Mouse (Mus musculus) cerebellum, adult 2 months (tissue): Measurements from ENCODE around the gene Tnrc6b. TPM values are rescaled to one million over a fixed set of nuclear protein-coding genes. Genes with fewer than 3 reads are reported as not detected.

ENCODE experiments used
- DNase-seq, 2 experiments: peaks; one replicate each; pipeline ENCODE4 v3.0.0; 2021
- H3K27ac ChIP-seq: fragments of 200-500 bp; 2 replicates; pipeline ENCODE4 v1.5.1; 2012; ENCODE audit warnings: low read length, control low read depth, inconsistent platforms; ENCODE audit not compliant: insufficient read depth
- H3K27me3 ChIP-seq: fragments of 200-500 bp; 2 replicates; pipeline ENCODE4 v1.6.1; 2012; ENCODE audit warnings: inconsistent platforms, mild to moderate bottlenecking, low read length, moderate library complexity; ENCODE audit not compliant: control insufficient read depth, insufficient read depth
- H3K4me1 ChIP-seq: fragments of 200-500 bp; 2 replicates; pipeline ENCODE4 v1.6.1; 2011; ENCODE audit warnings: low read length; ENCODE audit not compliant: control insufficient read depth, insufficient read depth
- H3K4me3 ChIP-seq: fragments of 200-500 bp; replicated peaks from 2 replicates; pipeline ENCODE3; 2011; ENCODE audit warnings: mild to moderate bottlenecking, low read depth, low read length, control low read depth; ENCODE audit not compliant: insufficient read depth
- CTCF ChIP-seq: fragments of 200-500 bp; IDR thresholded peaks from 2 replicates; pipeline ENCODE4 v1.5.1; 2011; ENCODE audit warnings: low read depth, mild to moderate bottlenecking, control low read depth, low read length, moderate library complexity, borderline replicate concordance; ENCODE audit not compliant: insufficient read depth
- POLR2A ChIP-seq: fragments of 200-500 bp; IDR thresholded peaks from 2 replicates; pipeline ENCODE4 v1.6.1; 2011; ENCODE audit warnings: low read length, control low read depth, borderline replicate concordance; ENCODE audit not compliant: insufficient read depth
- WGBS: fragments of 180-500 bp; shearing (Covaris S2); methylation state at CpG from one replicate; pipeline ENCODE4 v1.1.7; 2018; 5-methylcytosine and 5-hydroxymethylcytosine counted together
- polyA plus RNA-seq: library from polyadenylated mRNA; depleted of rRNA; stranded (reverse); fragments of >200 nt; gene quantifications from 2 replicates; pipeline ENCODE4 v1.2.3, GENCODE M21; 2012; rRNA removed

The Tnrc6b gene
- polyA plus RNA-seq, 1 experiment, result 32.5 TPM

GRCm38 (mm10) chr15:80979611-80980010 lies 268.5 kb downstream of the Tnrc6b start:
- no peak for DNase-seq
- peaks cover 3% of the 10 kb centered on the region; the same call in 1 of the 2 replicates for H3K4me1 ChIP-seq
- WGBS, result 71% methylated on average over 4 of the region's 4 CpGs

DNA sequence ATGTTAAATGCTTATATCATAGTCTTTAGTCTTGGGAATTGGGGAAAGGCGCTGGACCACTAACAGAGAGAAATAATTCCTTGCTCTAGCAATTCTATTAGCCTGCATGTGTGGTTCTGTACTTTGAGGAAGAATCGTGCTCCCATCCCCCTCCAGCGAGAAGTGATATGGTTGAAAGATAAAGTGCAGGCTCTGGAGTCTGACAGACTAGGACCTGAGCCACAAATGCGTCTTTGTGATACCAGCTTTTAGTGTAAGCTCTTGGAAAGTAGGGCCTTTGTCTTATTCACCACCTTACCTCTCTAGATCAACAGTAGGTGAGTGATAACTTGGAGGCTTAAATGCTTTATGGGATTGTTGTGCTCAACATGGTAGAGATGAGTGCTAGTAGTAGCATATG lies 270.1 kb downstream of the Tnrc6b start:
- no peak for TF ChIP-seq POLR2A
- TF ChIP-seq CTCF, result no peak
- peaks cover 3% of the 10 kb centered on the region; the same call in 1 of the 2 replicates for H3K4me1 ChIP-seq
- no peak overlapping the region for H3K27ac ChIP-seq
- no peaks in the 10 kb centered on the region for H3K27me3 ChIP-seq
- 94% methylated on average over 4 of the region's 4 CpGs for WGBS
- no peak for DNase-seq
- H3K4me3 ChIP-seq, result no peak overlapping the region

More at GRCm38 (mm10) chr15:80979611-80980010, 268.5 kb downstream of the Tnrc6b start:
- no peak for TF ChIP-seq CTCF
- TF ChIP-seq POLR2A, result no peak
- no peak overlapping the region for H3K27ac ChIP-seq
- no peaks in the 10 kb centered on the region for H3K27me3 ChIP-seq
- H3K4me3 ChIP-seq, result no peak overlapping the region

DNA sequence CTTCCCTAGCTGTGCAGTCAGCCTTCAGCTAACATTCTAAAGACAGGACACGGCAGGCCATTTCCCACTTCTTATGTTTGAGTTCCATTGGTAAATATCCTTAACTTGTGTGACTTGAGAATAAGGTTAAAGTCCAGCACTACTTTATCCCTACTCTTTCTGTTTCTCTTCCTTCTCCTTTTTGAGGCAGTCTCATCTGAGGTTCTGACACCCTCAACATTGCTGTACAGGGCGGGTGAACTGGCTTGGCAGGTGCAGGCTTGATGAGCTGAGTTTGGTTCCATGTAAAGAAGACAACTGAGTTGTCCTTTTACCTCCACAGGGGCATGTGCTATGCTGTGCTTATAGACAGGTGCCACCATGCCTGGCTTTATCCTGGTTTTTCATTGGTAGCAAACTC lies 272.2 kb downstream of the Tnrc6b start:
- TF ChIP-seq POLR2A (no peak), CTCF (no peak)
- no peaks in the 10 kb centered on the region for H3K27me3 ChIP-seq
- peaks cover 3% of the 10 kb centered on the region; the same call in 1 of the 2 replicates for H3K4me1 ChIP-seq
- no peak overlapping the region for H3K4me3 ChIP-seq
- WGBS, result 87% methylated on average over 2 of the region's 2 CpGs
- no peak overlapping the region for H3K27ac ChIP-seq
- no peak for DNase-seq

- 23% methylated on average over 1 of the region's 1 CpGs for WGBS
- H3K27ac ChIP-seq, result no peak overlapping the region
- TF ChIP-seq CTCF (no peak), POLR2A (no peak)
- no peak overlapping the region for H3K4me3 ChIP-seq
- no peaks in the 10 kb centered on the region for H3K27me3 ChIP-seq
- H3K4me1 ChIP-seq, result no peaks in the 10 kb centered on the region
- DNase-seq, result no peak
Observed at GRCm38 (mm10) chr15:80988331-80988730, 277.2 kb downstream of the Tnrc6b start.

GRCm38 (mm10) chr15:80989712-80990111 lies 278.6 kb downstream of the Tnrc6b start:
- Histone ChIP-seq H3K27ac (no peak overlapping the region), H3K27me3 (no peaks in the 10 kb centered on the region), H3K4me1 (no peaks in the 10 kb centered on the region), H3K4me3 (no peak overlapping the region)
- TF ChIP-seq POLR2A, result no peak
- no peak for TF ChIP-seq CTCF
- no peak for DNase-seq
- WGBS, result 65% methylated on average over 3 of the region's 3 CpGs

Other genes with a start within 250 kb of the Tnrc6b start
- not detected in 2 replicates for gene Enthd1, start 146.2 kb upstream of the Tnrc6b start, polyA plus RNA-seq
- 0.08 and 0.16 TPM in 2 replicates for gene Grap2, start 138.7 kb upstream of the Tnrc6b start, polyA plus RNA-seq
- gene Fam83f, start 39.5 kb upstream of the Tnrc6b start, polyA plus RNA-seq, result 0.25 and 0.35 TPM in 2 replicates
- gene Adsl, start 237.2 kb downstream of the Tnrc6b start, polyA plus RNA-seq, result 69.7 and 81.2 TPM in 2 replicates